Mouse (Mus musculus): ENCODE results near the gene Perm1. TPM values are rescaled to one million over a fixed set of nuclear protein-coding genes. Genes with fewer than 3 reads are reported as not detected.

The Perm1 gene
- polyA plus RNA-seq (2012; rRNA removed) = 2.8 and 2.9 TPM in 2 replicates

GRCm38 (mm10) chr4:156215649-156216048 lies at the start of gene Perm1:
Perm1 (plus strand) TSS chr4:156215868.

GRCm38 (mm10) chr4:156197131-156197828 lies 18.4 kb upstream of the Perm1 start, which contains the start of gene Agrn:
Agrn (minus strand) TSS chr4:156197488.

GRCm38 (mm10) chr4:156200623-156201475 lies 14.8 kb upstream of the Perm1 start, which contains the start of gene Isg15:
Isg15 (minus strand) TSS chr4:156200818.

GRCm38 (mm10) chr4:156203001-156203412 lies 12.7 kb upstream of the Perm1 start, which contains the start of gene AW011738:
AW011738 (plus strand) TSS chr4:156203304.

GRCm38 (mm10) chr4:156234701-156235213 lies 19.1 kb downstream of the Perm1 start, which contains the start of gene Plekhn1:
Plekhn1 (minus strand) TSS chr4:156234857.

GRCm38 (mm10) chr4:156235808-156236533 lies 20.3 kb downstream of the Perm1 start, which contains the start of gene Noc2l:
Noc2l (plus strand) TSS chr4:156236010.

GRCm38 (mm10) chr4:156255078-156255839 lies 39.6 kb downstream of the Perm1 start, which contains the start of gene Samd11:
Samd11 (minus strand) TSS chr4:156255657.

Other genes starting within 250 kb of the Perm1 start
- 4.6 and 6.1 TPM in 2 replicates for gene B3galt6, start 223.2 kb upstream of the Perm1 start, polyA plus RNA-seq (2012; rRNA removed)
- 25.9 and 26.5 TPM in 2 replicates for gene Sdf4, start 223.0 kb upstream of the Perm1 start, polyA plus RNA-seq (2012; rRNA removed)
- gene Tnfrsf4, start 202.0 kb upstream of the Perm1 start, polyA plus RNA-seq (2012; rRNA removed) = 2.7 and 2.9 TPM in 2 replicates
- 2.6 and 2.8 TPM in 2 replicates for gene Tnfrsf18, start 189.7 kb upstream of the Perm1 start, polyA plus RNA-seq (2012; rRNA removed)
- gene Ttll10, start 156.5 kb upstream of the Perm1 start, polyA plus RNA-seq (2012; rRNA removed) = 5.6 and 10.5 TPM in 2 replicates
- 3.9 and 5.1 TPM in 2 replicates for gene 9430015G10Rik, start 105.9 kb upstream of the Perm1 start, polyA plus RNA-seq (2012; rRNA removed)
- 0.82 and 3.3 TPM in 2 replicates for gene Rnf223, start 85.4 kb upstream of the Perm1 start, polyA plus RNA-seq (2012; rRNA removed)
- gene Agrn, start 18.4 kb upstream of the Perm1 start, polyA plus RNA-seq (2012; rRNA removed) = 21.3 and 32.8 TPM in 2 replicates
- 6.6 and 11.0 TPM in 2 replicates for gene Isg15, start 15.1 kb upstream of the Perm1 start, polyA plus RNA-seq (2012; rRNA removed)
- 0.85 and 0.87 TPM in 2 replicates for gene AW011738, start 12.6 kb upstream of the Perm1 start, polyA plus RNA-seq (2012; rRNA removed)
- 51.4 and 62.2 TPM in 2 replicates for gene Plekhn1, start 19.0 kb downstream of the Perm1 start, polyA plus RNA-seq (2012; rRNA removed)
- gene Noc2l, start 20.1 kb downstream of the Perm1 start, polyA plus RNA-seq (2012; rRNA removed) = 31.4 and 34.2 TPM in 2 replicates
- 0.12 and 0.15 TPM in 2 replicates for gene Samd11, start 39.8 kb downstream of the Perm1 start, polyA plus RNA-seq (2012; rRNA removed)
- not detected in 2 replicates for gene Vmn2r-ps159, start 115.2 kb downstream of the Perm1 start, polyA plus RNA-seq (2012; rRNA removed)